Mouse (Mus musculus) liver, embryonic 15.5 days (tissue): ENCODE data around the gene Aldh18a1. TPM values are rescaled to one million over a fixed set of nuclear protein-coding genes. Genes with fewer than 3 reads are reported as not detected.

Source experiments
- ATAC-seq: fragments of 200-750 bp; cut with Nextera tagmentation; 2 replicates; pipeline ENCODE4 v1.8.0; 2017; ENCODE audit warnings: moderate number of reproducible peaks, mild to moderate bottlenecking, moderate library complexity; ENCODE audit not compliant: insufficient read depth
- H3K27ac ChIP-seq: fragments of 300-500 bp; sonication (generic); replicated peaks from 2 replicates; pipeline ENCODE4 v1.5.1; 2015; ENCODE audit warnings: mild to moderate bottlenecking, inconsistent platforms
- H3K27me3 ChIP-seq: fragments of 300-500 bp; sonication (generic); 2 replicates; pipeline ENCODE4 v1.6.1; 2015; ENCODE audit warnings: mild to moderate bottlenecking, inconsistent platforms
- H3K36me3 ChIP-seq: fragments of 300-500 bp; sonication (generic); replicated peaks from 2 replicates; pipeline ENCODE4 v1.6.1; 2015; ENCODE audit warnings: moderate library complexity, mild to moderate bottlenecking, inconsistent platforms
- H3K4me1 ChIP-seq: fragments of 300-500 bp; sonication (generic); replicated peaks from 2 replicates; pipeline ENCODE4 v1.6.1; 2015; ENCODE audit warnings: inconsistent platforms
- H3K4me2 ChIP-seq: fragments of 300-500 bp; sonication (generic); 2 replicates; pipeline ENCODE4 v1.6.1; 2015; ENCODE audit warnings: moderate library complexity, mild to moderate bottlenecking, inconsistent platforms
- H3K4me3 ChIP-seq: fragments of 300-500 bp; sonication (generic); replicated peaks from 2 replicates; pipeline ENCODE4 v1.5.1; 2015; ENCODE audit warnings: mild to moderate bottlenecking, inconsistent platforms
- H3K9ac ChIP-seq: fragments of 300-500 bp; sonication (generic); 2 replicates; pipeline ENCODE4 v1.6.1; 2015; ENCODE audit warnings: moderate library complexity, mild to moderate bottlenecking, inconsistent platforms
- H3K9me3 ChIP-seq: fragments of 300-500 bp; sonication (generic); replicated peaks from 2 replicates; pipeline ENCODE4 v1.6.1; 2016; ENCODE audit warnings: inconsistent platforms
- WGBS: fragments of 180-500 bp; shearing (Covaris S2); methylation state at CpG from one replicate; pipeline ENCODE4 v1.1.7; 2015; ENCODE audit warnings: mixed read lengths; ENCODE audit not compliant: insufficient replicate concordance; 5-methylcytosine and 5-hydroxymethylcytosine counted together
- polyA plus RNA-seq: library from polyadenylated mRNA; unstranded; fragments of >200 nt; fragmentation: Nextera tagmentation; extraction: Ambion mirVana; gene quantifications from 2 replicates; pipeline ENCODE4 v1.2.1, GENCODE M21; 2015

Gene Aldh18a1
- polyA plus RNA-seq, 1 experiment from 2014 or later = 29.0 TPM

- 78% methylated on average over 13 of the region's 13 CpGs for WGBS
- Histone ChIP-seq H3K4me2 (peak overlapping the region; percentile 81), H3K27me3 (no peaks in the 10 kb centered on the region), H3K4me1 (peaks cover 64% of the 10 kb centered on the region), H3K27ac (peak overlapping the region; percentile 98), H3K9me3 (no peaks in the 10 kb centered on the region), H3K4me3 (peak overlapping the region; percentile 18; the same call in 1 of the 2 replicates), H3K36me3 (no peaks in the 10 kb centered on the region), H3K9ac (0 out of 2 replicates have a peak overlapping the region, but pooled peaks have one; percentile 0)
- no peak for ATAC-seq
These were observed 77.7 kb downstream of the Aldh18a1 start for GRCm38 (mm10) chr19:40510387-40511099.

DNA sequence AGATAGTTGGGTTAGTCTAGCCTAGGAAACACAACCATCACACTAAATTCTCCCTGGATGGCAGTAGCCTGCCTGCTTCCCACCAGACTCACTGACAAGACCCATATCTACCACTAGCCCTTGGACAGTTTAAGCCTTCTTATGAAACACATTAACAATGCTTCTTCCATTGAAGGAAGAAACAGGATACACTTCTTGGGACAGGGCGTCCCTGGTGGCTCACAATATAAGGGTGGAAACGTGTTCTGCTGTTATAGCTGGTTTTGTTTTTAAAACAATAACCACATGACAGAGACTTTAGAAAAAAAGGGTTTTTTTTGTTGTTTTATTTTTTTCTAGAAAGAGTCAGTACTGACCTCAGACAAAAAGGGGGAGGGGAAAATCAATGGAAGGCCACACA, 79.0 kb downstream of the Aldh18a1 start:
- Histone ChIP-seq H3K36me3 (0 out of 2 replicates have a peak, but pooled peaks cover 3% of the 10 kb centered on the region), H3K4me2 (no peak overlapping the region), H3K9me3 (no peaks in the 10 kb centered on the region), H3K27me3 (no peaks in the 10 kb centered on the region), H3K9ac (no peak overlapping the region), H3K4me3 (no peak overlapping the region), H3K27ac (peak overlapping the region; percentile 14), H3K4me1 (peaks cover 64% of the 10 kb centered on the region)
- ATAC-seq = no peak
- WGBS = 81% methylated on average over 2 of the region's 2 CpGs

DNA sequence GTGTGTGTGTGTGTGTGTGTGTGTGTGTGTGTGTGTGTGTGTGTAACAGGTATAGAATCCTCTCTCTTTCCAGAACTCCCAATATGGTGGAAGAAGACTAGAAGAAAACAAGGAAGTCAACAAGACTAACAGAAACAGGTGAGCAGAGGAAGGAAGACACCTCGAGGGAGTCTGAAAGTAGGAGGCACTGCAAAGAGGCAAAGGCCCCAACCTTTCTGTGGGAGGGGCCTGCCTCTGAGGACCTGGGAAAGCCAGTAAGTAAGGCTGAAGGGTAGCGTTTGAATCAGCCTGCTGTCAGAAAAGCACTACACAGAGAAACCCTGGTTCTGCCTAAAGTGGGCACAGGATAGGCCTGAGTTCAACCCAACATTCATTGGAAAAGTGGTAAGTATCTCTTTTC, 79.4 kb downstream of the Aldh18a1 start:
- Histone ChIP-seq H3K27ac (peak overlapping the region; percentile 14), H3K9me3 (no peaks in the 10 kb centered on the region), H3K27me3 (no peaks in the 10 kb centered on the region), H3K4me1 (peaks cover 59% of the 10 kb centered on the region), H3K36me3 (0 out of 2 replicates have a peak, but pooled peaks cover 4% of the 10 kb centered on the region), H3K9ac (no peak overlapping the region), H3K4me2 (no peak overlapping the region), H3K4me3 (no peak overlapping the region)
- ATAC-seq = no peak
- WGBS = 29% methylated on average over 2 of the region's 2 CpGs

- no peaks in the 10 kb centered on the region for H3K27me3 ChIP-seq
- no peaks in the 10 kb centered on the region for H3K9me3 ChIP-seq
- WGBS = 86% methylated on average over 3 of the region's 3 CpGs
- 0 out of 2 replicates have a peak, but pooled peaks cover 4% of the 10 kb centered on the region for H3K36me3 ChIP-seq
- H3K9ac ChIP-seq = no peak overlapping the region
- no peak for ATAC-seq
- H3K4me2 ChIP-seq = no peak overlapping the region
- peaks cover 47% of the 10 kb centered on the region for H3K4me1 ChIP-seq
- no peak overlapping the region for H3K4me3 ChIP-seq
- H3K27ac ChIP-seq = 0 out of 2 replicates have a peak overlapping the region, but pooled peaks have one; percentile 14
These were observed 81.3 kb downstream of the Aldh18a1 start for GRCm38 (mm10) chr19:40506965-40507364.

- no peaks in the 10 kb centered on the region for H3K27me3 ChIP-seq
- peaks cover 34% of the 10 kb centered on the region for H3K4me1 ChIP-seq
- H3K9me3 ChIP-seq = no peaks in the 10 kb centered on the region
- H3K36me3 ChIP-seq = peaks cover 4% of the 10 kb centered on the region; the same call in 1 of the 2 replicates
- no peak overlapping the region for H3K9ac ChIP-seq
- H3K27ac ChIP-seq = no peak overlapping the region
- 83% methylated on average over 7 of the region's 7 CpGs for WGBS
- H3K4me3 ChIP-seq = no peak overlapping the region
- no peak for ATAC-seq
- H3K4me2 ChIP-seq = no peak overlapping the region
These were observed 83.9 kb downstream of the Aldh18a1 start for GRCm38 (mm10) chr19:40504336-40504735.

Other genes with a start within 250 kb of the Aldh18a1 start
- 34.9 and 36.7 TPM in 2 replicates for gene Sorbs1, start 74.7 kb downstream of the Aldh18a1 start, polyA plus RNA-seq
- gene Tctn3, start 23.8 kb upstream of the Aldh18a1 start, polyA plus RNA-seq = 1.9 and 2.0 TPM in 2 replicates
- 3.8 and 4.7 TPM in 2 replicates for gene Entpd1, start 23.9 kb upstream of the Aldh18a1 start, polyA plus RNA-seq
- gene Cc2d2b, start 160.3 kb upstream of the Aldh18a1 start, polyA plus RNA-seq = 0.59 and 0.85 TPM in 2 replicates
- 3.4 TPM in 2 replicates for gene Ccnj, start 242.8 kb upstream of the Aldh18a1 start, polyA plus RNA-seq